Mouse (Mus musculus): ENCODE data around the gene Ppp2r3a. TPM values are rescaled to one million over a fixed set of nuclear protein-coding genes. Genes with fewer than 3 reads are reported as not detected.

The Ppp2r3a gene
- 1.3 TPM in 2 replicates for total RNA-seq (2023)

GRCm38 (mm10) chr9:101251644-101252337, at the start of gene Ppp2r3a:
TSS of gene Ppp2r3a (minus strand) at chr9:101251795.

GRCm38 (mm10) chr9:101073987-101074331, 177.6 kb downstream of the Ppp2r3a start, which contains the start of gene Msl2:
TSS of gene Msl2 (plus strand) at chr9:101074101.

Other genes with a start within 250 kb of the Ppp2r3a start
- gene Pccb, start 216.9 kb downstream of the Ppp2r3a start, total RNA-seq (2023): 5.1 and 5.2 TPM in 2 replicates
- 91.2 and 122 TPM in 2 replicates for gene Msl2, start 177.7 kb downstream of the Ppp2r3a start, total RNA-seq (2023)